Mouse (Mus musculus) stomach, embryonic 15.5 days (tissue): Measurements from ENCODE around the gene Miox. TPM values are rescaled to one million over a fixed set of nuclear protein-coding genes. Genes with fewer than 3 reads are reported as not detected.

Experiments used
- ATAC-seq: fragments of 200-750 bp; cut with Nextera tagmentation; 2 replicates; pipeline ENCODE4 v1.8.0; 2017; ENCODE audit warnings: low read depth, moderate number of reproducible peaks, moderate TSS enrichment; ENCODE audit not compliant: insufficient read depth, low FRiP score
- H3K27ac ChIP-seq: fragments of 300-500 bp; sonication (generic); 2 replicates; pipeline ENCODE4 v1.5.1; 2015; ENCODE audit warnings: mild to moderate bottlenecking, inconsistent platforms
- H3K27me3 ChIP-seq: fragments of 300-500 bp; sonication (generic); replicated peaks from 2 replicates; pipeline ENCODE4 v1.6.1; 2015; ENCODE audit warnings: inconsistent platforms
- H3K36me3 ChIP-seq: fragments of 300-500 bp; sonication (generic); 2 replicates; pipeline ENCODE4 v1.6.1; 2015; ENCODE audit warnings: inconsistent platforms
- H3K4me1 ChIP-seq: fragments of 300-500 bp; sonication (generic); 2 replicates; pipeline ENCODE4 v1.6.1; 2015; ENCODE audit warnings: inconsistent platforms
- H3K4me2 ChIP-seq: fragments of 300-500 bp; sonication (generic); 2 replicates; pipeline ENCODE4 v1.6.1; 2015; ENCODE audit warnings: mild to moderate bottlenecking, inconsistent platforms
- H3K4me3 ChIP-seq: fragments of 300-500 bp; sonication (generic); replicated peaks from 2 replicates; pipeline ENCODE4 v1.5.1; 2015; ENCODE audit warnings: inconsistent platforms
- H3K9ac ChIP-seq: fragments of 300-500 bp; sonication (generic); 2 replicates; pipeline ENCODE4 v1.6.1; 2015; ENCODE audit warnings: inconsistent platforms
- H3K9me3 ChIP-seq: fragments of 300-500 bp; sonication (generic); 2 replicates; pipeline ENCODE4 v1.6.1; 2016; ENCODE audit warnings: inconsistent platforms
- WGBS: fragments of 180-500 bp; shearing (Covaris S2); methylation state at CpG from one replicate; pipeline ENCODE4 v1.1.7; 2015; 5-methylcytosine and 5-hydroxymethylcytosine counted together
- polyA plus RNA-seq: library from polyadenylated mRNA; unstranded; fragments of >200 nt; fragmentation: Nextera tagmentation; extraction: Ambion mirVana; gene quantifications from 2 replicates; pipeline ENCODE4 v1.2.1, GENCODE M21; 2015

The Miox gene
- polyA plus RNA-seq, 1 experiment from 2014 or later = 0.71 TPM

- Histone ChIP-seq H3K4me3 (no peak overlapping the region), H3K36me3 (no peaks in the 10 kb centered on the region), H3K4me1 (peaks cover 3% of the 10 kb centered on the region; the same call in 1 of the 2 replicates), H3K9ac (no peak overlapping the region), H3K27me3 (no peaks in the 10 kb centered on the region; the same call in 1 of the 2 replicates), H3K9me3 (no peaks in the 10 kb centered on the region), H3K27ac (no peak overlapping the region), H3K4me2 (no peak overlapping the region)
- WGBS = 78% methylated on average over 8 of the region's 8 CpGs
- no peak for ATAC-seq
Observed at GRCm38 (mm10) chr15:89321264-89321663, 12.9 kb upstream of the Miox start.

- Histone ChIP-seq H3K4me3 (peak within 1 kb of the TSS; percentile 33), H3K4me1 (peaks cover 3% of the 10 kb centered on the region; the same call in 1 of the 2 replicates), H3K27ac (no peak within 1 kb of the TSS), H3K27me3 (no peaks in the 10 kb centered on the region; the same call in 1 of the 2 replicates), H3K36me3 (no peaks in the 10 kb centered on the region), H3K4me2 (peak within 1 kb of the TSS; percentile 54), H3K9ac (no peak within 1 kb of the TSS), H3K9me3 (no peaks in the 10 kb centered on the region)
- 5% methylated on average over 26 of the region's 26 CpGs for WGBS
- ATAC-seq = 0 out of 2 replicates have a peak, but pooled peaks have one; percentile 31
Observed at GRCm38 (mm10) chr15:89322670-89323522, 11.3 kb upstream of the Miox start, which contains the start of gene Adm2. TSS of gene Adm2 (plus strand) at chr15:89322720.

DNA sequence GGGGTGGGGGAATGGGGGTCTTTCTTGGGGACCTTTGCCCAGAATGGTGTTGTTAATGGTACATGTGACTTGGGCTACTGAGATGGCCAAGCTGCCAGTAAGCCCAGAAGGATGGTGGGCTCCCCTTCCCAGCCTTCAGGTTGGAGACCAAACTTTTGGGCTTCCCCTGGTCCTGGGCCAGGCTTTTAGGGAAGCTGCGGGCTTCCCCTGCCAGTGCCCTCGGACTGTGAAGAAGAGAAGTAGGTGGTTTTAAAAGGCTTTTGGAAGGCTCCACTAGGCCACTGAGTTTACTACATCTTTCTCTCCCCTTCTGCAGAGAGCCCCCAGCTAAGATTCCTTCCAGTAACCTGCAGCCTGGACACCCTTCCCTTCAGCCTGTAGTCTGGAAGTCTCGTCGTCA lies 10.5 kb upstream of the Miox start:
- Histone ChIP-seq H3K9ac (no peak overlapping the region), H3K4me1 (peaks cover 3% of the 10 kb centered on the region; the same call in 1 of the 2 replicates), H3K4me2 (0 out of 2 replicates have a peak overlapping the region, but pooled peaks have one; percentile 54), H3K27ac (no peak overlapping the region), H3K27me3 (no peaks in the 10 kb centered on the region; the same call in 1 of the 2 replicates), H3K36me3 (no peaks in the 10 kb centered on the region), H3K9me3 (no peaks in the 10 kb centered on the region), H3K4me3 (no peak overlapping the region)
- no peak for ATAC-seq
- 84% methylated on average over 4 of the region's 4 CpGs for WGBS

- no peaks in the 10 kb centered on the region; the same call in 1 of the 2 replicates for H3K27me3 ChIP-seq
Observed at GRCm38 (mm10) chr15:89326441-89326840, 7.8 kb upstream of the Miox start.

GRCm38 (mm10) chr15:89334774-89335537 lies 758 bp downstream of the Miox start:
- no peaks in the 10 kb centered on the region for H3K36me3 ChIP-seq
- no peak overlapping the region for H3K9ac ChIP-seq
- no peaks in the 10 kb centered on the region for H3K27me3 ChIP-seq
- no peak overlapping the region for H3K4me3 ChIP-seq
- H3K27ac ChIP-seq = no peak overlapping the region
- H3K4me2 ChIP-seq = no peak overlapping the region
- WGBS = 77% methylated on average over 17 of the region's 17 CpGs
- H3K9me3 ChIP-seq = no peaks in the 10 kb centered on the region
- ATAC-seq = no peak
- no peaks in the 10 kb centered on the region for H3K4me1 ChIP-seq

More at GRCm38 (mm10) chr15:89326441-89326840, 7.8 kb upstream of the Miox start:
- no peak overlapping the region for H3K9ac ChIP-seq
- WGBS = 53% methylated on average over 5 of the region's 5 CpGs
- no peak overlapping the region for H3K4me2 ChIP-seq
- no peaks in the 10 kb centered on the region for H3K9me3 ChIP-seq
- no peaks in the 10 kb centered on the region for H3K36me3 ChIP-seq
- H3K4me3 ChIP-seq = no peak overlapping the region
- no peak for ATAC-seq
- peaks cover 3% of the 10 kb centered on the region; the same call in 1 of the 2 replicates for H3K4me1 ChIP-seq
- H3K27ac ChIP-seq = no peak overlapping the region

- Histone ChIP-seq H3K4me2 (no peak overlapping the region), H3K4me1 (no peaks in the 10 kb centered on the region), H3K27ac (no peak overlapping the region), H3K9ac (no peak overlapping the region), H3K27me3 (no peaks in the 10 kb centered on the region), H3K36me3 (no peaks in the 10 kb centered on the region), H3K4me3 (no peak overlapping the region), H3K9me3 (no peaks in the 10 kb centered on the region)
- ATAC-seq = no peak
- 84% methylated on average over 14 of the region's 14 CpGs for WGBS
Observed at GRCm38 (mm10) chr15:89336422-89336821, 2.2 kb downstream of the Miox start.

GRCm38 (mm10) chr15:89339696-89340095 lies 5.5 kb downstream of the Miox start:
- H3K9ac ChIP-seq = no peak overlapping the region
- 79% methylated on average over 2 of the region's 2 CpGs for WGBS
- no peak overlapping the region for H3K27ac ChIP-seq
- H3K4me1 ChIP-seq = no peaks in the 10 kb centered on the region
- no peak for ATAC-seq
- H3K36me3 ChIP-seq = no peaks in the 10 kb centered on the region
- no peak overlapping the region for H3K4me3 ChIP-seq
- no peak overlapping the region for H3K4me2 ChIP-seq
- H3K27me3 ChIP-seq = no peaks in the 10 kb centered on the region
- H3K9me3 ChIP-seq = no peaks in the 10 kb centered on the region

DNA sequence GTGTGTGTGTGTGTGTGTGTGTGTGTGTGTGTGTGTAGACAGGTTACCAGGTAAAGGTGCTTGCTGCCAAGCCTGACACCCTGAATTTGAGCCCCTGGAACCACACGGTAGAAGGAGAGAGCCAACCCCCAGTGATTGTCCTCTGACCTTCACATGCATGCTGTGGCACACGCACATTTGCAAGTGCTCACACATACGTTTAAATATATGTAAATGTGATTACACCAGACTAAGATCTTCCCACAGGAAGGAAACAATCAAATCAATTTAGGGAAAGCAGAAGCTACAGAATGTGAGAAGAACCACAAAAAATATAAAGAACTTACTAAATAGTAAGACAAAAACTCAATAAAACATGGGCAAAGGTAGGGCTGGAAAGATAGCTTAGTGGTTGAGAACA lies 5.9 kb downstream of the Miox start:
- Histone ChIP-seq H3K27me3 (no peaks in the 10 kb centered on the region), H3K36me3 (no peaks in the 10 kb centered on the region), H3K4me1 (no peaks in the 10 kb centered on the region), H3K9ac (no peak overlapping the region), H3K4me2 (no peak overlapping the region), H3K27ac (no peak overlapping the region), H3K9me3 (no peaks in the 10 kb centered on the region), H3K4me3 (no peak overlapping the region)
- no peak for ATAC-seq
- WGBS = 76% methylated on average over 3 of the region's 3 CpGs

- WGBS = 52% methylated on average over 1 of the region's 1 CpGs
Observed at GRCm38 (mm10) chr15:89341678-89342077, 7.5 kb downstream of the Miox start.

GRCm38 (mm10) chr15:89343325-89343724 lies 9.1 kb downstream of the Miox start:
- 78% methylated on average over 3 of the region's 3 CpGs for WGBS
- Histone ChIP-seq H3K4me1 (no peaks in the 10 kb centered on the region), H3K9ac (no peak overlapping the region), H3K36me3 (no peaks in the 10 kb centered on the region), H3K27me3 (no peaks in the 10 kb centered on the region), H3K27ac (no peak overlapping the region), H3K9me3 (no peaks in the 10 kb centered on the region), H3K4me3 (no peak overlapping the region), H3K4me2 (no peak overlapping the region)
- no peak for ATAC-seq

More at GRCm38 (mm10) chr15:89341678-89342077, 7.5 kb downstream of the Miox start:
- Histone ChIP-seq H3K9me3 (no peaks in the 10 kb centered on the region), H3K36me3 (no peaks in the 10 kb centered on the region), H3K27ac (no peak overlapping the region), H3K9ac (no peak overlapping the region), H3K4me3 (no peak overlapping the region), H3K4me2 (no peak overlapping the region), H3K27me3 (no peaks in the 10 kb centered on the region), H3K4me1 (no peaks in the 10 kb centered on the region)
- no peak for ATAC-seq

GRCm38 (mm10) chr15:89350447-89350846 lies 16.2 kb downstream of the Miox start:
- H3K27me3 ChIP-seq = no peaks in the 10 kb centered on the region
- no peak overlapping the region for H3K4me2 ChIP-seq
- WGBS = 92% methylated on average over 5 of the region's 5 CpGs
- H3K4me1 ChIP-seq = peaks cover 13% of the 10 kb centered on the region
- H3K36me3 ChIP-seq = peaks cover 33% of the 10 kb centered on the region
- no peaks in the 10 kb centered on the region for H3K9me3 ChIP-seq
- H3K27ac ChIP-seq = no peak overlapping the region
- no peak overlapping the region for H3K9ac ChIP-seq
- H3K4me3 ChIP-seq = no peak overlapping the region
- ATAC-seq = no peak

- peaks cover 13% of the 10 kb centered on the region for H3K4me1 ChIP-seq
- no peak overlapping the region for H3K9ac ChIP-seq
- H3K27ac ChIP-seq = no peak overlapping the region
- peaks cover 33% of the 10 kb centered on the region for H3K36me3 ChIP-seq
- no peaks in the 10 kb centered on the region for H3K27me3 ChIP-seq
- H3K4me3 ChIP-seq = no peak overlapping the region
- H3K4me2 ChIP-seq = no peak overlapping the region
- 86% methylated on average over 15 of the region's 15 CpGs for WGBS
- no peak for ATAC-seq
- no peaks in the 10 kb centered on the region for H3K9me3 ChIP-seq
Observed at GRCm38 (mm10) chr15:89351302-89351701, 17.1 kb downstream of the Miox start.
